Mouse (Mus musculus) hindbrain, embryonic 14.5 days (tissue): ENCODE measurements around the gene Fundc1. TPM values are rescaled to one million over a fixed set of nuclear protein-coding genes. Genes with fewer than 3 reads are reported as not detected.
"Not testable (repeated sequence)": the region's sequence is repeated elsewhere in the genome, so short reads cannot be mapped to it uniquely, and the experiment has no call there.

Experiments used
- ATAC-seq: fragments of 200-750 bp; cut with Nextera tagmentation; 2 replicates; pipeline ENCODE4 v1.8.0; 2017; ENCODE audit warnings: moderate number of reproducible peaks, mild to moderate bottlenecking, moderate TSS enrichment, moderate library complexity; ENCODE audit not compliant: low FRiP score
- DNase-seq: peaks from one replicate; pipeline ENCODE4 v3.0.0-alpha.2; 2015; ENCODE audit warnings: low spot score
- H3K27ac ChIP-seq: fragments of 300-500 bp; sonication (generic); 2 replicates; pipeline ENCODE4 v1.5.1; 2014; ENCODE audit warnings: mild to moderate bottlenecking, moderate library complexity
- H3K27me3 ChIP-seq: fragments of 300-500 bp; sonication (generic); 2 replicates; pipeline ENCODE4 v1.6.1; 2014; ENCODE audit warnings: mild to moderate bottlenecking, low read length, mixed read lengths; ENCODE audit not compliant: control insufficient read depth, insufficient read depth
- H3K36me3 ChIP-seq: fragments of 300-500 bp; sonication (generic); replicated peaks from 2 replicates; pipeline ENCODE4 v1.6.1; 2014; ENCODE audit not compliant: control insufficient read depth, insufficient read depth
- H3K4me1 ChIP-seq: fragments of 300-500 bp; sonication (generic); replicated peaks from 2 replicates; pipeline ENCODE4 v1.6.1; 2014; ENCODE audit warnings: antibody characterized with exemption, low read length, mixed read lengths; ENCODE audit not compliant: control insufficient read depth, insufficient read depth
- H3K4me2 ChIP-seq: fragments of 300-500 bp; sonication (generic); replicated peaks from 2 replicates; pipeline ENCODE4 v1.6.1; 2014; ENCODE audit warnings: mild to moderate bottlenecking, moderate library complexity
- H3K4me3 ChIP-seq: fragments of 300-500 bp; sonication (generic); replicated peaks from 2 replicates; pipeline ENCODE4 v1.5.1; 2014; ENCODE audit warnings: mild to moderate bottlenecking, low read length
- H3K9ac ChIP-seq: fragments of 300-500 bp; sonication (generic); 2 replicates; pipeline ENCODE4 v1.6.1; 2014
- H3K9me3 ChIP-seq: fragments of 300-500 bp; sonication (generic); 2 replicates; pipeline ENCODE4 v1.6.1; 2016; ENCODE audit warnings: low read length; ENCODE audit not compliant: control insufficient read depth
- WGBS: fragments of 180-500 bp; shearing (Covaris S2); extraction: QIAGEN DNeasy Blood & Tissue Kit; methylation state at CpG from one replicate; pipeline ENCODE4 v1.1.7; 2014; 5-methylcytosine and 5-hydroxymethylcytosine counted together
- polyA plus RNA-seq: library from polyadenylated mRNA; unstranded; fragments of >200 nt; fragmentation: Nextera tagmentation; extraction: Ambion mirVana; gene quantifications from 2 replicates; pipeline ENCODE4 v1.2.1, GENCODE M21; 2014

The Fundc1 gene
- polyA plus RNA-seq, 1 experiment from 2014 or later, result 63.2 TPM

GRCm38 (mm10) chrX:17564732-17565131 is 7.4 kb downstream of the Fundc1 start:
- H3K4me3 ChIP-seq, result no peak overlapping the region
- no peak overlapping the region for H3K27ac ChIP-seq
- H3K9ac ChIP-seq, result no peak overlapping the region
- H3K9me3 ChIP-seq, result no peaks in the 10 kb centered on the region
- no peak overlapping the region for H3K4me2 ChIP-seq
- H3K27me3 ChIP-seq, result no peaks in the 10 kb centered on the region
- no peaks in the 10 kb centered on the region for H3K36me3 ChIP-seq
- peaks cover 3% of the 10 kb centered on the region; the same call in 1 of the 2 replicates for H3K4me1 ChIP-seq
- no peak for ATAC-seq
- no peak for DNase-seq

GRCm38 (mm10) chrX:17558746-17559145 is 13.4 kb downstream of the Fundc1 start:
- H3K4me3 ChIP-seq, result no peak overlapping the region
- no peaks in the 10 kb centered on the region for H3K36me3 ChIP-seq
- ATAC-seq, result no peak
- H3K9me3 ChIP-seq, result no peaks in the 10 kb centered on the region
- no peak overlapping the region for H3K9ac ChIP-seq
- no peaks in the 10 kb centered on the region for H3K27me3 ChIP-seq
- WGBS, result 30% methylated on average over 4 of the region's 4 CpGs
- no peak overlapping the region for H3K27ac ChIP-seq
- H3K4me2 ChIP-seq, result no peak overlapping the region
- DNase-seq, result no peak
- no peaks in the 10 kb centered on the region for H3K4me1 ChIP-seq

GRCm38 (mm10) chrX:17554488-17554887 is 17.6 kb downstream of the Fundc1 start:
- no peaks in the 10 kb centered on the region for H3K36me3 ChIP-seq
- no peaks in the 10 kb centered on the region for H3K27me3 ChIP-seq
- H3K4me3 ChIP-seq, result no peak overlapping the region
- no peaks in the 10 kb centered on the region for H3K9me3 ChIP-seq
- 56% methylated on average over 4 of the region's 4 CpGs for WGBS
- no peaks in the 10 kb centered on the region for H3K4me1 ChIP-seq
- no peak overlapping the region for H3K4me2 ChIP-seq
- H3K9ac ChIP-seq, result no peak overlapping the region
- no peak for DNase-seq
- no peak for ATAC-seq
- H3K27ac ChIP-seq, result no peak overlapping the region

- DNase-seq, H3K4me1 ChIP-seq, H3K9me3 ChIP-seq, H3K36me3 ChIP-seq, H3K27ac ChIP-seq, H3K4me2 ChIP-seq, H3K9ac ChIP-seq, H3K27me3 ChIP-seq, H3K4me3 ChIP-seq, ATAC-seq: not testable (repeated sequence)
Measured at GRCm38 (mm10) chrX:17551586-17551985, 20.5 kb downstream of the Fundc1 start.

GRCm38 (mm10) chrX:17547143-17547806 is 24.9 kb downstream of the Fundc1 start:
- peak overlapping the region; percentile 57 for H3K27ac ChIP-seq
- H3K36me3 ChIP-seq, result no peaks in the 10 kb centered on the region
- no peak overlapping the region for H3K4me3 ChIP-seq
- WGBS, result 16% methylated on average over 6 of the region's 6 CpGs
- peak; percentile 77 for ATAC-seq
- no peaks in the 10 kb centered on the region for H3K27me3 ChIP-seq
- no peak overlapping the region for H3K9ac ChIP-seq
- no peak overlapping the region for H3K4me2 ChIP-seq
- no peaks in the 10 kb centered on the region; the same call in 1 of the 2 replicates for H3K4me1 ChIP-seq
- no peak for DNase-seq
- no peaks in the 10 kb centered on the region for H3K9me3 ChIP-seq

- no peak overlapping the region for H3K4me3 ChIP-seq
- ATAC-seq (no peak), DNase-seq (no peak)
- 46% methylated on average over 2 of the region's 2 CpGs for WGBS
- no peak overlapping the region for H3K9ac ChIP-seq
- H3K9me3 ChIP-seq, result no peaks in the 10 kb centered on the region
- H3K27me3 ChIP-seq, result no peaks in the 10 kb centered on the region
- H3K36me3 ChIP-seq, result no peaks in the 10 kb centered on the region
- no peak overlapping the region for H3K27ac ChIP-seq
- H3K4me1 ChIP-seq, result no peaks in the 10 kb centered on the region; the same call in 1 of the 2 replicates
- H3K4me2 ChIP-seq, result no peak overlapping the region
Measured at GRCm38 (mm10) chrX:17544860-17545492, 27.1 kb downstream of the Fundc1 start.

GRCm38 (mm10) chrX:17537701-17538100 is 34.4 kb downstream of the Fundc1 start:
- ATAC-seq (no peak), DNase-seq (no peak)
- H3K4me3 ChIP-seq, result no peak overlapping the region
- H3K36me3 ChIP-seq, result no peaks in the 10 kb centered on the region
- H3K4me2 ChIP-seq, result no peak overlapping the region
- H3K9me3 ChIP-seq, result no peaks in the 10 kb centered on the region
- H3K4me1 ChIP-seq, result no peaks in the 10 kb centered on the region
- H3K27me3 ChIP-seq, result no peaks in the 10 kb centered on the region
- H3K27ac ChIP-seq, result no peak overlapping the region
- H3K9ac ChIP-seq, result no peak overlapping the region
- 93% methylated on average over 4 of the region's 4 CpGs for WGBS

GRCm38 (mm10) chrX:17527008-17527407 is 45.1 kb downstream of the Fundc1 start:
- ATAC-seq, result no peak
- no peaks in the 10 kb centered on the region for H3K9me3 ChIP-seq
- H3K4me2 ChIP-seq, result no peak overlapping the region
- H3K27ac ChIP-seq, result no peak overlapping the region
- no peak for DNase-seq
- no peaks in the 10 kb centered on the region for H3K27me3 ChIP-seq
- H3K4me3 ChIP-seq, result no peak overlapping the region
- H3K36me3 ChIP-seq, result no peaks in the 10 kb centered on the region
- 91% methylated on average over 2 of the region's 2 CpGs for WGBS
- no peak overlapping the region for H3K9ac ChIP-seq
- no peaks in the 10 kb centered on the region for H3K4me1 ChIP-seq

- Histone ChIP-seq H3K4me2 (no peak overlapping the region), H3K9me3 (no peaks in the 10 kb centered on the region), H3K27me3 (no peaks in the 10 kb centered on the region), H3K36me3 (no peaks in the 10 kb centered on the region), H3K4me1 (no peaks in the 10 kb centered on the region), H3K9ac (no peak overlapping the region), H3K27ac (no peak overlapping the region), H3K4me3 (no peak overlapping the region)
- DNase-seq (no peak), ATAC-seq (peak; percentile 51; the same call in 1 of the 2 replicates)
- WGBS, result 12% methylated on average over 3 of the region's 3 CpGs
Measured at GRCm38 (mm10) chrX:17521221-17521716, 50.9 kb downstream of the Fundc1 start.
